Mouse (Mus musculus) Patski (cell line): ENCODE results near the gene St8sia1. TPM values are rescaled to one million over a fixed set of nuclear protein-coding genes. Genes with fewer than 3 reads are reported as not detected.

Experiments
- ATAC-seq: fragments of 100-300 bp; one replicate; pipeline ENCODE4 v1.8.0; 2021
- CTCF ChIA-PET: fragments of 350-600 bp; sonication (Branson Sonifier 250); formaldehyde crosslinking; loops from one replicate; lab custom pipeline; 2022; ENCODE audit warnings: inconsistent platforms; lab: Charles Lee
- POLR2A ChIA-PET: fragments of 350-600 bp; sonication (Branson Sonifier 250); formaldehyde crosslinking; loops from one replicate; lab custom pipeline; 2022; ENCODE audit warnings: antibody characterized with exemption, inconsistent platforms; lab: Charles Lee
- DNase-seq: peaks from one replicate; pipeline ENCODE4 v3.0.0-alpha.2; 2011; ENCODE audit warnings: low read depth, low spot score
- H3K27me3 ChIP-seq: fragments of 371-371 bp; one replicate; pipeline ENCODE4 v1.5.1; 2021
- CTCF ChIP-seq: fragments of 100-300 bp; IDR thresholded peaks from one replicate; pipeline ENCODE4 v1.5.1; 2021
- in situ Hi-C: fragments of 300-500 bp; cut with MboI; formaldehyde crosslinking; loops from 3 replicates; pipeline ENCODE4 v1.11.1; 2018; ENCODE audit warnings: low pct_unique_long_range_greater_than_20kb, mixed read lengths
- polyA plus RNA-seq: library from polyadenylated mRNA; unstranded; gene quantifications from one replicate; pipeline ENCODE4 v1.2.3, GENCODE M21; 2021

St8sia1 gene
- polyA plus RNA-seq, 1 experiment from 2014 or later, result 0.65 TPM

GRCm38 (mm10) chr6:142779045-142779811, 185.0 kb downstream of the St8sia1 start:
- CTCF ChIA-PET, result interaction anchor here (1.1 to 1.2 kb wide), 3 partner anchors 20 to 186 kb away, joined by 4 to 5 read pairs (median 4); no protein-coding TSS in a partner anchor
- DNase-seq, result no peak
- POLR2A ChIA-PET, result no interaction called here
- in situ Hi-C loops, result loop anchor here (25.0 kb wide), 1 partner anchor 408 kb away; no protein-coding TSS in a partner anchor
- TF ChIP-seq CTCF, result peak; percentile 74
- H3K27me3 ChIP-seq, result no peaks in the 10 kb centered on the region
- ATAC-seq, result peak; percentile 60

GRCm38 (mm10) chr6:142776935-142777334, 187.3 kb downstream of the St8sia1 start:
- DNase-seq (no peak), ATAC-seq (no peak)
- CTCF ChIA-PET, result interaction anchor here (1.0 to 1.3 kb wide), 2 partner anchors 10 to 22 kb away, joined by 3 read pairs; no protein-coding TSS in a partner anchor
- no peak for TF ChIP-seq CTCF
- in situ Hi-C loops, result loop anchor here (25.0 kb wide), 1 partner anchor 410 kb away; no protein-coding TSS in a partner anchor
- H3K27me3 ChIP-seq, result no peaks in the 10 kb centered on the region
- POLR2A ChIA-PET, result no interaction called here

- peak; percentile 45 for TF ChIP-seq CTCF
- no peak for DNase-seq
- no peak for ATAC-seq
- no peaks in the 10 kb centered on the region for H3K27me3 ChIP-seq
- CTCF ChIA-PET, result interaction anchor here (1.6 to 1.8 kb wide), 2 partner anchors 11 to 191 kb away, joined by 3 to 9 read pairs; no protein-coding TSS in a partner anchor
- POLR2A ChIA-PET, result no interaction called here
- in situ Hi-C loops, result no loop called here
Measured at GRCm38 (mm10) chr6:142773566-142773965, 190.7 kb downstream of the St8sia1 start.

GRCm38 (mm10) chr6:142771643-142772042, 192.6 kb downstream of the St8sia1 start:
- in situ Hi-C loops, result no loop called here
- CTCF ChIA-PET, result no interaction called here
- POLR2A ChIA-PET, result no interaction called here
- ATAC-seq, result no peak
- DNase-seq, result no peak
- H3K27me3 ChIP-seq, result no peaks in the 10 kb centered on the region
- TF ChIP-seq CTCF, result no peak

Other genes starting within 250 kb of the St8sia1 start
- gene Cmas, start 207.8 kb downstream of the St8sia1 start, polyA plus RNA-seq, result 42.5 TPM
- gene Sult6b2, start 159.9 kb downstream of the St8sia1 start, polyA plus RNA-seq, result 0.04 TPM
- 18.7 TPM for gene C2cd5, start 135.7 kb upstream of the St8sia1 start, polyA plus RNA-seq
- gene Etnk1, start 202.8 kb upstream of the St8sia1 start, polyA plus RNA-seq, result 42.2 TPM